Mouse (Mus musculus) liver, embryonic 15.5 days (tissue): ENCODE results near the gene Tiam2. TPM values are rescaled to one million over a fixed set of nuclear protein-coding genes. Genes with fewer than 3 reads are reported as not detected.

Experiments used
- ATAC-seq: fragments of 200-750 bp; cut with Nextera tagmentation; 2 replicates; pipeline ENCODE4 v1.8.0; 2017; ENCODE audit warnings: moderate number of reproducible peaks, mild to moderate bottlenecking, moderate library complexity; ENCODE audit not compliant: insufficient read depth
- H3K27ac ChIP-seq: fragments of 300-500 bp; sonication (generic); replicated peaks from 2 replicates; pipeline ENCODE4 v1.5.1; 2015; ENCODE audit warnings: mild to moderate bottlenecking, inconsistent platforms
- H3K27me3 ChIP-seq: fragments of 300-500 bp; sonication (generic); 2 replicates; pipeline ENCODE4 v1.6.1; 2015; ENCODE audit warnings: mild to moderate bottlenecking, inconsistent platforms
- H3K36me3 ChIP-seq: fragments of 300-500 bp; sonication (generic); replicated peaks from 2 replicates; pipeline ENCODE4 v1.6.1; 2015; ENCODE audit warnings: moderate library complexity, mild to moderate bottlenecking, inconsistent platforms
- H3K4me1 ChIP-seq: fragments of 300-500 bp; sonication (generic); replicated peaks from 2 replicates; pipeline ENCODE4 v1.6.1; 2015; ENCODE audit warnings: inconsistent platforms
- H3K4me2 ChIP-seq: fragments of 300-500 bp; sonication (generic); 2 replicates; pipeline ENCODE4 v1.6.1; 2015; ENCODE audit warnings: moderate library complexity, mild to moderate bottlenecking, inconsistent platforms
- H3K4me3 ChIP-seq: fragments of 300-500 bp; sonication (generic); replicated peaks from 2 replicates; pipeline ENCODE4 v1.5.1; 2015; ENCODE audit warnings: mild to moderate bottlenecking, inconsistent platforms
- H3K9ac ChIP-seq: fragments of 300-500 bp; sonication (generic); 2 replicates; pipeline ENCODE4 v1.6.1; 2015; ENCODE audit warnings: moderate library complexity, mild to moderate bottlenecking, inconsistent platforms
- H3K9me3 ChIP-seq: fragments of 300-500 bp; sonication (generic); replicated peaks from 2 replicates; pipeline ENCODE4 v1.6.1; 2016; ENCODE audit warnings: inconsistent platforms
- WGBS: fragments of 180-500 bp; shearing (Covaris S2); methylation state at CpG from one replicate; pipeline ENCODE4 v1.1.7; 2015; ENCODE audit warnings: mixed read lengths; ENCODE audit not compliant: insufficient replicate concordance; 5-methylcytosine and 5-hydroxymethylcytosine counted together
- polyA plus RNA-seq: library from polyadenylated mRNA; unstranded; fragments of >200 nt; fragmentation: Nextera tagmentation; extraction: Ambion mirVana; gene quantifications from 2 replicates; pipeline ENCODE4 v1.2.1, GENCODE M21; 2015

Tiam2 gene
- polyA plus RNA-seq, 1 experiment from 2014 or later: 0.73 TPM

- H3K27me3 ChIP-seq: no peaks in the 10 kb centered on the region
- no peak overlapping the region for H3K9ac ChIP-seq
- WGBS: 66% methylated on average over 4 of the region's 4 CpGs
- no peaks in the 10 kb centered on the region for H3K36me3 ChIP-seq
- H3K4me3 ChIP-seq: no peak overlapping the region
- no peak overlapping the region for H3K27ac ChIP-seq
- H3K4me1 ChIP-seq: no peaks in the 10 kb centered on the region; the same call in 1 of the 2 replicates
- no peak for ATAC-seq
- H3K4me2 ChIP-seq: no peak overlapping the region
- no peaks in the 10 kb centered on the region for H3K9me3 ChIP-seq
These were observed 174.6 kb downstream of the Tiam2 start for GRCm38 (mm10) chr17:3500936-3501335.

DNA sequence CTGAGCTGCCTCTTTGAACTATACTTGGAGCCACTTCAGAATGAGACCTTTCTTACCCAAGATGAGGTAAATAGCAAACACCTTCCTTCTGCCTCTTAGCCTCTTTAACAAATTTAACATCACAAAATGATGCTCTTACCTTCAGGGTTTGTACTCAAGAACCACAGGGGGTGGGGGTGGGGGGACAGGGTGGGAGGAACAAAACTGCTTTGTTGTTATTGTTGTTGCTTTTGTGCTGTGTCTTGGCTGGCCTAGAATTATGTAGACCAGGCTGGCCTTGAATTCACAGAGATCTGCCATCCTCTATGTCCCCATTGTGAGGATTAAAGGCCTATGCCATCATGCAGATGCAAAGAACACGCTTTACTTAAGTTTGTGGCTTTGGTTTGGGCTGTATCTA, 179.3 kb downstream of the Tiam2 start:
- H3K9ac ChIP-seq: no peak overlapping the region
- H3K4me1 ChIP-seq: no peaks in the 10 kb centered on the region
- H3K4me2 ChIP-seq: no peak overlapping the region
- no peaks in the 10 kb centered on the region for H3K9me3 ChIP-seq
- H3K27ac ChIP-seq: no peak overlapping the region
- no peak overlapping the region for H3K4me3 ChIP-seq
- H3K36me3 ChIP-seq: no peaks in the 10 kb centered on the region
- H3K27me3 ChIP-seq: no peaks in the 10 kb centered on the region
- 58% methylated on average over 1 of the region's 1 CpGs for WGBS
- ATAC-seq: no peak

GRCm38 (mm10) chr17:3506508-3506907, 180.1 kb downstream of the Tiam2 start:
- ATAC-seq: no peak
- 55% methylated on average over 8 of the region's 8 CpGs for WGBS
- Histone ChIP-seq H3K4me1 (no peaks in the 10 kb centered on the region), H3K4me2 (no peak overlapping the region), H3K27me3 (no peaks in the 10 kb centered on the region), H3K9me3 (no peaks in the 10 kb centered on the region), H3K36me3 (no peaks in the 10 kb centered on the region), H3K4me3 (no peak overlapping the region), H3K27ac (no peak overlapping the region), H3K9ac (no peak overlapping the region)

GRCm38 (mm10) chr17:3509841-3510240, 183.5 kb downstream of the Tiam2 start:
- WGBS: 7% methylated on average over 1 of the region's 1 CpGs
- H3K9me3 ChIP-seq: no peaks in the 10 kb centered on the region
- ATAC-seq: no peak

DNA sequence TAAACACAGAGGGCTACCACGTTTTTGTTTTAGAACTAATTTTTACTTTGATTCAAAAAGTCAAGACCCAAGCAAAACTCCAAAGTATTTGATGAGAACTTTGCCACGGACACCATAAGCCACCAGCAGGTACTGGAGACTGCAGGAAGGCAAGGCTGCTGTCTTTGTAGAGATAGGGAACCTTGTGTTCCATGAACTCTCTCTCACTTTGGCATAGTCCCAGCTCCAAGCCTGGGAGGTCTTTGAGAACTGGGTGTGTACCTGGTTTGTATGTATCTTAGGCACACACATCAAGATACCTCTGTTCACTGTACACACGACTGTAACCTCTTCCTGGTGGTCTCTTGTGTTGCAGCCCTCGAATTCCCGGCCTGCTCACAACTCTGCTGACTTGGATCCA, 187.9 kb downstream of the Tiam2 start:
- no peaks in the 10 kb centered on the region for H3K27me3 ChIP-seq
- no peak overlapping the region for H3K9ac ChIP-seq
- H3K27ac ChIP-seq: no peak overlapping the region
- H3K4me3 ChIP-seq: no peak overlapping the region
- ATAC-seq: no peak
- 65% methylated on average over 5 of the region's 5 CpGs for WGBS
- no peak overlapping the region for H3K4me2 ChIP-seq
- H3K36me3 ChIP-seq: no peaks in the 10 kb centered on the region
- no peaks in the 10 kb centered on the region for H3K4me1 ChIP-seq
- H3K9me3 ChIP-seq: no peaks in the 10 kb centered on the region

More at GRCm38 (mm10) chr17:3509841-3510240, 183.5 kb downstream of the Tiam2 start:
- Histone ChIP-seq H3K27me3 (no peaks in the 10 kb centered on the region), H3K9ac (no peak overlapping the region), H3K27ac (no peak overlapping the region), H3K4me1 (no peaks in the 10 kb centered on the region), H3K4me3 (no peak overlapping the region), H3K4me2 (no peak overlapping the region), H3K36me3 (no peaks in the 10 kb centered on the region)

GRCm38 (mm10) chr17:3515851-3516250, 189.5 kb downstream of the Tiam2 start:
- no peak for ATAC-seq
- WGBS: 68% methylated on average over 8 of the region's 8 CpGs
- Histone ChIP-seq H3K4me3 (no peak overlapping the region), H3K9me3 (no peaks in the 10 kb centered on the region), H3K4me1 (0 out of 2 replicates have a peak, but pooled peaks cover 2% of the 10 kb centered on the region), H3K9ac (no peak overlapping the region), H3K27ac (no peak overlapping the region), H3K36me3 (no peaks in the 10 kb centered on the region), H3K27me3 (no peaks in the 10 kb centered on the region), H3K4me2 (no peak overlapping the region)

DNA sequence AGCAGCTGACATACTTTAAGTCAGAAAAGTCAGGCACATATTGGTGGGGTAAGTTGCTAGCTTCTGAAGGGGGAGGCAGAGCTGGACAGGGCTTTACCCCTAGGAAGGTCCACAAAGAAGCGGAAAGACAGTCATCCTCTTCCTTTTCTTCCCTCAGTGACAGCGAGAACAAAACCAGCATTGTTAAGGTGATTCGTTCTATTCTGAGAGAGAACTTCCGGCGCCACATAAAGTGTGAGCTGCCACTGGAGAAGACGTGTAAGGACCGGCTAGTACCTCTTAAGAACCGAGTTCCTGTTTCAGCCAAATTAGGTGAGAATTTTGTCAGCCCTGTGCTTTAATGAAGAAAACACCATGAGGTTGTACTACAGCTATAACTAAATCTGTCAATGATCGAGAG, 190.0 kb downstream of the Tiam2 start:
- no peaks in the 10 kb centered on the region for H3K9me3 ChIP-seq
- H3K27ac ChIP-seq: no peak overlapping the region
- ATAC-seq: no peak
- H3K4me3 ChIP-seq: no peak overlapping the region
- H3K27me3 ChIP-seq: no peaks in the 10 kb centered on the region
- WGBS: 71% methylated on average over 9 of the region's 9 CpGs
- no peaks in the 10 kb centered on the region for H3K36me3 ChIP-seq
- H3K4me1 ChIP-seq: 0 out of 2 replicates have a peak, but pooled peaks cover 2% of the 10 kb centered on the region
- no peak overlapping the region for H3K9ac ChIP-seq
- H3K4me2 ChIP-seq: no peak overlapping the region

- H3K27me3 ChIP-seq: no peaks in the 10 kb centered on the region
- H3K27ac ChIP-seq: no peak overlapping the region
- H3K9me3 ChIP-seq: no peaks in the 10 kb centered on the region
- 0 out of 2 replicates have a peak, but pooled peaks cover 2% of the 10 kb centered on the region for H3K4me1 ChIP-seq
- no peak overlapping the region for H3K9ac ChIP-seq
- 71% methylated on average over 5 of the region's 5 CpGs for WGBS
- no peak for ATAC-seq
- no peak overlapping the region for H3K4me3 ChIP-seq
- no peaks in the 10 kb centered on the region for H3K36me3 ChIP-seq
- no peak overlapping the region for H3K4me2 ChIP-seq
These were observed 194.0 kb downstream of the Tiam2 start for GRCm38 (mm10) chr17:3520344-3520743.

DNA sequence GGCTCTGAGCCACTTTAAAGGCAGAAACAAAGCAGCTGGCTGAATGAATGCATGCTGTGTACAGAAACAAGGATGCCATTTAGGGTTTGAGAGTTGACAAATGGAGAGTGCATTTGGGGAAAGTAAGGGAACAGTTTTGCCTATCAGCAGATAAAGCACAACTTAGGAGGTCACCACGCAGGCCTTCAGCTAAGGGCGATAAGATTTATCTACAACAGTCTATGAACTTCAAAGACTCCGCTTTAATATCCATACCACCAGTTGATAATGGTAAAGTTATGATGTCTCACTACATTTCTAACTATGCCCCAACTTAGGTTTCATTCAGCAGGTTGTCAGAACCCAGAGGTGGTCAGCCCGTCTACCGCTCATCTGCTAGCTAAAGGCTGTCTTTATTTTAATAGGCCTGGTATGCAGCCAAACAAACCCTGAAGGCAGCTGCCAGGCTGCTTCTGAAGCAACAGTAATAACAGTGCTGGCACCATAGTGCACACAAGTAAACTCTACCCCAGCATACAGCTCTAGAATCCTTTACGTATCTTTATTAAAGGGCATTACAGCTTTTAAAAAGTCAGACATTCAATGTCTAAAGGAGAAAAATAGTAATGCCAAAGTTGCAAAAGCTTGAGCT, 201.6 kb downstream of the Tiam2 start:
- Histone ChIP-seq H3K9ac (no peak overlapping the region), H3K27ac (peak overlapping the region; percentile 70), H3K9me3 (no peaks in the 10 kb centered on the region), H3K4me1 (peaks cover 19% of the 10 kb centered on the region), H3K4me3 (no peak overlapping the region), H3K36me3 (0 out of 2 replicates have a peak, but pooled peaks cover 8% of the 10 kb centered on the region), H3K4me2 (peak overlapping the region; percentile 33; the same call in 1 of the 2 replicates), H3K27me3 (no peaks in the 10 kb centered on the region)
- ATAC-seq: peak; percentile 50
- 45% methylated on average over 6 of the region's 6 CpGs for WGBS

GRCm38 (mm10) chr17:3529523-3529922, 203.2 kb downstream of the Tiam2 start:
- Histone ChIP-seq H3K4me3 (no peak overlapping the region), H3K27ac (0 out of 2 replicates have a peak overlapping the region, but pooled peaks have one; percentile 33), H3K4me2 (no peak overlapping the region), H3K36me3 (0 out of 2 replicates have a peak, but pooled peaks cover 8% of the 10 kb centered on the region), H3K9ac (no peak overlapping the region), H3K9me3 (no peaks in the 10 kb centered on the region), H3K27me3 (no peaks in the 10 kb centered on the region), H3K4me1 (peaks cover 19% of the 10 kb centered on the region)
- peak; percentile 70 for ATAC-seq
- 34% methylated on average over 3 of the region's 3 CpGs for WGBS

- Histone ChIP-seq H3K4me2 (no peak overlapping the region), H3K4me3 (no peak overlapping the region), H3K9ac (no peak overlapping the region), H3K27ac (no peak overlapping the region), H3K27me3 (no peaks in the 10 kb centered on the region), H3K4me1 (peaks cover 19% of the 10 kb centered on the region), H3K36me3 (peaks cover 17% of the 10 kb centered on the region; the same call in 1 of the 2 replicates), H3K9me3 (no peaks in the 10 kb centered on the region)
- ATAC-seq: no peak
- WGBS: 69% methylated on average over 7 of the region's 7 CpGs
These were observed 204.2 kb downstream of the Tiam2 start for GRCm38 (mm10) chr17:3530549-3530948.

DNA sequence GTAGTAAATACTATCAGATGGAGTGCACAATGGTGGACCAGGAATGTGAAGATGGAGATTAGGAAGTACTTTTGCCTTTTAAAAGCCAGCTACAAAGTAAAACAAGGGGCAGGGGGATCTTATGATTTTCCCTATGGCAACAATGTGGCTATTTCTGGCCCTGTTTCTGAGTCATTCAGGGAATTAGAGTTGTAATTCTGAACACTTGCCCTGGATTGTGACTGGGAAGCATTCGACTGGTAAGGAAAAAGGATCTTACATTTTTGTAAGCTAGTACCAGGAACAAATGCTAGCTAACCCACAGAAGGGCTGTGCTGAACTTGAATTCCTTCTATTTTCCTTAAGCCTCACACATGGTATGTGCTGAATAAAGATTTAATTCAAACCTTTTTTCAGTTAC, 205.3 kb downstream of the Tiam2 start:
- no peak for ATAC-seq
- 68% methylated on average over 1 of the region's 1 CpGs for WGBS
- Histone ChIP-seq H3K36me3 (peaks cover 18% of the 10 kb centered on the region; the same call in 1 of the 2 replicates), H3K4me3 (no peak overlapping the region), H3K9ac (no peak overlapping the region), H3K27me3 (no peaks in the 10 kb centered on the region), H3K4me2 (no peak overlapping the region), H3K9me3 (no peaks in the 10 kb centered on the region), H3K27ac (no peak overlapping the region), H3K4me1 (peaks cover 19% of the 10 kb centered on the region)
